Mouse (Mus musculus) stomach, postnatal 0 days (tissue): ENCODE results near the gene Wdr37. TPM values are rescaled to one million over a fixed set of nuclear protein-coding genes. Genes with fewer than 3 reads are reported as not detected.
A peak's percentile ranks its signal among the peaks of the same experiment; 100 is the strongest.

ENCODE experiments used
- ATAC-seq: fragments of 200-750 bp; cut with Nextera tagmentation; 2 replicates; pipeline ENCODE4 v1.8.0; 2017; ENCODE audit not compliant: low FRiP score, low TSS enrichment
- DNase-seq: peaks from one replicate; pipeline ENCODE4 v3.0.0-alpha.2; 2016; ENCODE audit warnings: low spot score
- H3K27ac ChIP-seq: fragments of 300-500 bp; sonication (generic); replicated peaks from 2 replicates; pipeline ENCODE4 v1.5.1; 2014; ENCODE audit warnings: mild to moderate bottlenecking, control low read depth
- H3K27me3 ChIP-seq: fragments of 300-500 bp; sonication (generic); 2 replicates; pipeline ENCODE4 v1.6.1; 2014; ENCODE audit warnings: low read length; ENCODE audit not compliant: control insufficient read depth, insufficient read depth
- H3K36me3 ChIP-seq: fragments of 300-500 bp; sonication (generic); 2 replicates; pipeline ENCODE4 v1.6.1; 2014; ENCODE audit warnings: low read length, mixed read lengths; ENCODE audit not compliant: control insufficient read depth, insufficient read depth
- H3K4me1 ChIP-seq: fragments of 300-500 bp; sonication (generic); replicated peaks from 2 replicates; pipeline ENCODE4 v1.6.1; 2014; ENCODE audit warnings: antibody characterized with exemption; ENCODE audit not compliant: control insufficient read depth, insufficient read depth
- H3K4me2 ChIP-seq: fragments of 300-500 bp; sonication (generic); replicated peaks from 2 replicates; pipeline ENCODE4 v1.6.1; 2014; ENCODE audit warnings: low read depth, mild to moderate bottlenecking, control low read depth, moderate library complexity
- H3K4me3 ChIP-seq: fragments of 300-500 bp; sonication (generic); 2 replicates; pipeline ENCODE4 v1.5.1; 2014; ENCODE audit warnings: low read depth, low read length, control low read depth
- H3K9ac ChIP-seq: fragments of 300-500 bp; sonication (generic); 2 replicates; pipeline ENCODE4 v1.6.1; 2014; ENCODE audit warnings: mild to moderate bottlenecking, low read length, control low read depth, mixed read lengths
- H3K9me3 ChIP-seq: fragments of 300-500 bp; sonication (generic); 2 replicates; pipeline ENCODE4 v1.6.1; 2016; ENCODE audit warnings: low read length; ENCODE audit not compliant: control insufficient read depth
- CTCF ChIP-seq: IDR thresholded peaks from 2 replicates; pipeline ENCODE4 v1.5.1; 2016; ENCODE audit warnings: antibody characterized with exemption, low read depth, mild to moderate bottlenecking, moderate library complexity
- EP300 ChIP-seq: optimal IDR thresholded peaks from 2 replicates; pipeline ENCODE3; 2016; ENCODE audit warnings: antibody characterized with exemption
- WGBS: fragments of 180-500 bp; shearing (Covaris S2); extraction: QIAGEN DNeasy Blood & Tissue Kit; methylation state at CpG from one replicate; pipeline ENCODE4 v1.1.7; 2014; 5-methylcytosine and 5-hydroxymethylcytosine counted together
- polyA plus RNA-seq: library from polyadenylated mRNA; unstranded; fragments of >200 nt; fragmentation: Nextera tagmentation; extraction: Ambion mirVana; gene quantifications from 2 replicates; pipeline ENCODE4 v1.2.1, GENCODE M21; 2015

Gene Wdr37
- polyA plus RNA-seq, 1 experiment from 2014 or later: 7.4 TPM

DNA sequence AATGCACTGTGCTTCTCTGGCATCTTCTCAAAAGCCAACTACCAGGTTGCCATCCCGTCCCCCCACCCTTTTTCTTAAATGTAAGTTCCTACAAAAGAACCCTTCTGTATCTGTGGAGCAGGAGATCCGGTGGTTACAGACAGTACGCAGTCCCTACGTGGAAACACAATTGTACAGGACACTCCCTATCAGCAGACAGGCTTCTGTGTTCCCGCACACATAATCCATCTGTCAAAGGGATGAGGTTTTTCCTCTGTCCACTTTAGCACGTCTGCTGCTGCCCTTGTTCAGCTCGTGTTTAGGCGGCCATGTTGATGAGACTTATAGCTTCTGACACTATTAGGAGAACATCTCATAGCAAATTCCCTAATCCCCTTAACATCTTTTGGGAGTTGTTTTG lies 48.2 kb downstream of the Wdr37 start:
- H3K4me3 ChIP-seq: no peak overlapping the region
- TF ChIP-seq EP300 (no peak), CTCF (no peak)
- H3K36me3 ChIP-seq: peaks cover 10% of the 10 kb centered on the region
- H3K27me3 ChIP-seq: no peaks in the 10 kb centered on the region
- no peak overlapping the region for H3K4me2 ChIP-seq
- H3K4me1 ChIP-seq: no peaks in the 10 kb centered on the region
- ATAC-seq (no peak), DNase-seq (no peak)
- no peaks in the 10 kb centered on the region for H3K9me3 ChIP-seq
- no peak overlapping the region for H3K9ac ChIP-seq
- H3K27ac ChIP-seq: no peak overlapping the region
- WGBS: 64% methylated on average over 8 of the region's 8 CpGs

DNA sequence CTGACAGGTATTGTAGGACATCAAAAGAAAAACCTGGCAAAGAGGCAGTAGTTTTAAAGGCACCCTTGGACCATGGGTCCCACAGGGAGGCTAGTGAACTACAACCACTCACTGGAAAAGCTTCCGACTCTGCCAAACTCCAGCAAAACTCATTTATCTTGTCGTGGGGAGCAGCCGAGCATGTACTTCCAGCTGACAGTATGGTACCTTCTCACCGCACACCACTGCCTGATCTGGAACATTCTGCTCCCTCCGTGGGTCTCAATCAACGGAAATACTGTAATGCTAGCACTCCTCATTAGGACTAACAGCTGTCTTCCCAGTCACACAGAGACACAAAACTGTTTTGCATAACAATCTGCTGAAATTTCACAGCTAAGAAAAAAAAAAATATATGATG lies 48.6 kb downstream of the Wdr37 start:
- TF ChIP-seq EP300 (no peak), CTCF (no peak)
- Histone ChIP-seq H3K9ac (no peak overlapping the region), H3K4me3 (no peak overlapping the region), H3K4me1 (no peaks in the 10 kb centered on the region), H3K36me3 (peaks cover 13% of the 10 kb centered on the region), H3K27ac (no peak overlapping the region), H3K27me3 (no peaks in the 10 kb centered on the region), H3K4me2 (no peak overlapping the region), H3K9me3 (no peaks in the 10 kb centered on the region)
- WGBS: 51% methylated on average over 6 of the region's 6 CpGs
- DNase-seq: no peak
- no peak for ATAC-seq

GRCm38 (mm10) chr13:8822201-8822600 lies 49.5 kb downstream of the Wdr37 start:
- WGBS: 89% methylated on average over 4 of the region's 4 CpGs
- H3K36me3 ChIP-seq: peaks cover 16% of the 10 kb centered on the region

DNA sequence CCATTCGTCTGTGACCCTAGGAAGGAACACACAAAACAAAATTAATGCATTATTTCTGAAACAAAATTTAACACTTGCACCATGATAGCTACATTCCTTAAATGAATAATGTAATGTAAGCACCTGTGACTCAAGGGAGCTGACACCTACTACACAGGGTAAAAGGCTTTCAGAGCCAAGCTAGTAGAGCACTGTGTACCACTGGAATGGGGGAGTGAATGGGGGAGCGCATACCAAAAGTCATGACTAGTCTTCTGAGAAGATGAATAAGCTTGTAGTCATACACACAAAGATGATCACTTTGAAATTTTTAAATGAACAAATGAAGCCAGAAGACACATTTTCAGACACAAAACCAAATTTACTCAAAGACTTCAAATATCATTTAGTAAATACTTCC lies 65.8 kb downstream of the Wdr37 start:
- H3K36me3 ChIP-seq: no peaks in the 10 kb centered on the region
- DNase-seq (peak; percentile 5), ATAC-seq (no peak)
- H3K9ac ChIP-seq: no peak overlapping the region
- no peaks in the 10 kb centered on the region for H3K9me3 ChIP-seq
- H3K4me3 ChIP-seq: no peak overlapping the region
- no peak overlapping the region for H3K27ac ChIP-seq
- H3K27me3 ChIP-seq: no peaks in the 10 kb centered on the region
- no peaks in the 10 kb centered on the region for H3K4me1 ChIP-seq
- no peak for TF ChIP-seq CTCF
- TF ChIP-seq EP300: no peak
- H3K4me2 ChIP-seq: no peak overlapping the region
- 92% methylated on average over 2 of the region's 2 CpGs for WGBS

More at GRCm38 (mm10) chr13:8822201-8822600, 49.5 kb downstream of the Wdr37 start:
- no peaks in the 10 kb centered on the region for H3K4me1 ChIP-seq
- no peak overlapping the region for H3K27ac ChIP-seq
- H3K9me3 ChIP-seq: no peaks in the 10 kb centered on the region
- TF ChIP-seq CTCF (no peak), EP300 (no peak)
- no peak for DNase-seq
- no peak overlapping the region for H3K4me2 ChIP-seq
- H3K27me3 ChIP-seq: no peaks in the 10 kb centered on the region
- H3K9ac ChIP-seq: no peak overlapping the region
- no peak for ATAC-seq
- H3K4me3 ChIP-seq: no peak overlapping the region

GRCm38 (mm10) chr13:8800576-8800975 lies 71.1 kb downstream of the Wdr37 start:
- Histone ChIP-seq H3K4me1 (no peaks in the 10 kb centered on the region), H3K27ac (no peak overlapping the region), H3K4me2 (no peak overlapping the region), H3K27me3 (no peaks in the 10 kb centered on the region), H3K4me3 (no peak overlapping the region), H3K9ac (no peak overlapping the region), H3K9me3 (no peaks in the 10 kb centered on the region), H3K36me3 (no peaks in the 10 kb centered on the region)
- no peak for TF ChIP-seq EP300
- TF ChIP-seq CTCF: no peak
- DNase-seq (no peak), ATAC-seq (no peak)
- 70% methylated on average over 6 of the region's 6 CpGs for WGBS

DNA sequence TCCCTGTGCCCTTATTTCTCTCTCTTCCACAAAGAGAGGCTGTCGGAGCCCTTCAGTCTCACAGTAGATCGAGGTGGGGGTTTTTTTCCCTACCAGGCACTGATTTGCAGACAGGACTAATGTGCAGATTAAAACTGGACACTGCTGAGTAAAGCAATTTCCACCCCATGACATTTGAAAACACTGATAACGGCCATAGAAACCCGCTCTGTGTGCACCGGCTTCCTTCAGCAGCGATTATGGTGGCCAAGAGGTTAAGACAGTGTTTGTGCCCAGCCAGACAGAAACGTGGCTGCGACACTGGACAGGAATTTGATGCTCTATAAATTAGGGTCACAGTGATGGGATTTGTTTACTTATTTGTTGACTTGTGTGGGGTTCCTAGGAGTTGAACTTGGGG lies 78.5 kb downstream of the Wdr37 start:
- no peak overlapping the region for H3K4me2 ChIP-seq
- DNase-seq (no peak), ATAC-seq (no peak)
- no peaks in the 10 kb centered on the region for H3K4me1 ChIP-seq
- H3K4me3 ChIP-seq: no peak overlapping the region
- no peaks in the 10 kb centered on the region for H3K27me3 ChIP-seq
- no peak overlapping the region for H3K9ac ChIP-seq
- no peaks in the 10 kb centered on the region for H3K9me3 ChIP-seq
- no peaks in the 10 kb centered on the region for H3K36me3 ChIP-seq
- WGBS: 64% methylated on average over 8 of the region's 8 CpGs
- TF ChIP-seq CTCF: no peak
- TF ChIP-seq EP300: no peak
- H3K27ac ChIP-seq: no peak overlapping the region
